Mouse (Mus musculus) v-Abl transformed pro-B cells (cell line): ENCODE measurements around the gene Gm10382.
"Not testable (repeated sequence)": the region's sequence is repeated elsewhere in the genome, so short reads cannot be mapped to it uniquely, and the experiment has no call there.

Source experiments
- in situ Hi-C, 2 experiments: fragments of 400-800 bp; cut with MboI; formaldehyde crosslinking; loops; one replicate each; pipeline ENCODE4 v1.15.1; 2025; ENCODE audit not compliant: unreplicated experiment in 2 of 2

Gm10382 gene

DNA sequence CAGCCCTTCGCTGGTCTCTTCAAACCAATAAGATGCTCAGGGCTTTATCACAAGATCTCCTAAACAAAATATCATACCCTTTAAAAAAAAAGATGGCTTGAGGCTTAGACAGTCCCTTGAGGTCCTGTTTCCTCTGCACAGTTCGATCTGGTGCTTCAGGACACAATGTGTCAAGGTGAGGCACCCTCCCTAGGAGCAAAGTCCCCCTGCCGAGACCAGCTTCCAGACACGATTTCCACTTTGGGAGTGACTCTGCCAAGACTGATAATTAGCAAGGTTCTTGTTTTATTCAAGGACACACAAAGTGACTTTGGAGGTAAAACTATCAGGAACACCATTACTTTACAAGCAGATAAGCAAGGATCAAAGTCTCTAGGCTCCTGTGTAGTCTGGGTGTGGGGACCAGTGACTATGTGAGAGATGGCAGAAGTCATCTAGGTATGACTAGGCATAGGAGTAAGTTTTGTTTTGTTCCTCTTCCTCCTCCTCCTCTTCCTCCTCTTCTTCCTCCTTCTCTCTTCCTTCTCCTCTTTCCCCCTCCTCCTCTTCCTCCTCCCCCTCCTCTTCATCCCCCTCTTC is 24.2 kb upstream of the Gm10382 start:
- in situ Hi-C loops, result loop anchor here (5.0 to 25.0 kb wide), 4 partner anchors 93 to 928 kb away; partner anchors contain the start of genes Kmt5a (in 1 of the 2) and Sbno1 (in 1 of the 2)

DNA sequence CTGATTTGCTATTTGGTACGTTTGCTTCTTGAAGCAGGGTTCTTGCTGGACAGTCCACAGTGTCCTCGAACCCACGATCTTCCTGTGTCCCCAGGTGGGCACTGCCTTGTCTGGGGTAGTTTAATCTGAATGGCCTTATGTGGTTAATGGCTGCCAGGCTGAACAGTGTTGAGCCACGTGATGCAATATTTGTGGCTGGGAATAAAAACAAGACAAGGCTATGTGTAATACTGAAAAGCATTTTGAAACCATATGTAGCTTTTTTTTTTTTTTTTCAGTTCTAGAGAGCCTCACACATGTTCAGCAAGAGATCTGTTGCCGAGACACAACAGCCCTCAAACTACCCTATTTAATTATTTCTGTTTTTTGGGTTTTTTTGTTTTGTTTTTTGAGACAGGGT is 21.0 kb upstream of the Gm10382 start:
- in situ Hi-C loops, result loop anchor here (5.0 to 25.0 kb wide), 3 partner anchors 96 to 931 kb away; partner anchors contain the start of genes Kmt5a (in 1 of the 2) and Sbno1 (in 1 of the 2)

DNA sequence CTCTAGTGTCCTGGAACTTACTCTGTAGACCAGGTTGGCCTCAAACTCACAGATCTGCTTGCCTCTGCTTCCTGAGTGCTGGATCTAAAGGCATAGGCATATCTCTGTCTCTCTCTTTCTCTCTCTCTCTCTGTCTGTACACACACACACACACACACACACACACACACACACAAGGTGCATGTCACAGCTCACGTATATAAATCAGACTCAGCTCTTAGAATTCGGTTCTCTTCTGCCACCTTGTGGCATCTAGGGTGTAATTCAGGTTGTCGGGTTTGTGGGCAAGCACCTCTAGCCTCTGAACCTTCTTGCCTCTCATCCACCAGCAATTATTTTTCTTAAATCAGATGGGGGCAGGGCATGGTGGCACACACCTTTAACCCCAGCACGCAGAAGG is 20.6 kb upstream of the Gm10382 start:
- in situ Hi-C loops, result loop anchor here (5.0 to 25.0 kb wide), 3 partner anchors 96 to 931 kb away; partner anchors contain the start of genes Kmt5a (in 1 of the 2) and Sbno1 (in 1 of the 2)

DNA sequence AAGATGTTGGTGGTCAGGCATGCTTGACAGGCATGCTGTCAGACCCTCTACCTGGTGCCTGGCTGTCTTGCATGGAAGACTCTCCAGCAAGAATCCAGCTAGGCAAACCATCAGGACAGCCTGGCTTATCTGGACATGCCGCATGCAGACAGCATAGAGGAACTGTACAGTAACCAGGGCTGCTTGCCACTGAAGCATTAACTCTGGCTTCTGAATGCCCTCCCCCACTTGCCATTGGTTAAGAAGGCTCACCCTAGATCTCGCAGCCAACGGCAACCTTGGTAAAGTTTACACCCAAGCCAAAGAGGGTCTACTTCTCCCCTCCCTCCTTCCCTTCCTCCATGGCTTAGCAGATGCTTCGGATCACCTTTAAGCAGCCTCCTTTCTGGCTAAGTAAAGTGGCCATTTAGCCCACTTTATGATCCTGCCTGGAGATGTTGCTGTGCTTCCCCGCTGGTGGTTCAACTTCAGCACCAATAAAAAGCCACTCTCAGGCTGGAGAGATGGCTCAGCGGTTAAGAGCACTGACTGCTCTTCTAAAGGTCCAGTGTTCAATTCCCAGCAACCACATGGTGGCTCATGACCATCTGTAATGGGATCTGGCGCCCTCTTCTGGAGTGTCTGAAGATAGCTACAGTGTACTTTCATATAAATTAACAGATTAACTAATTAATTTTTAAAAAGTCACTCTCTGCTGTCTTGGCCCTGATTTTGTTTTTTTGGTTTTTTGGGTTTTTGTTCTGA is 18.0 kb upstream of the Gm10382 start:
- in situ Hi-C loops, result loop anchor here in 1 of 2 experiments (25.0 kb wide), 1 partner anchor 934 kb away; the partner anchor contains the start of genes Kmt5a and Sbno1

DNA sequence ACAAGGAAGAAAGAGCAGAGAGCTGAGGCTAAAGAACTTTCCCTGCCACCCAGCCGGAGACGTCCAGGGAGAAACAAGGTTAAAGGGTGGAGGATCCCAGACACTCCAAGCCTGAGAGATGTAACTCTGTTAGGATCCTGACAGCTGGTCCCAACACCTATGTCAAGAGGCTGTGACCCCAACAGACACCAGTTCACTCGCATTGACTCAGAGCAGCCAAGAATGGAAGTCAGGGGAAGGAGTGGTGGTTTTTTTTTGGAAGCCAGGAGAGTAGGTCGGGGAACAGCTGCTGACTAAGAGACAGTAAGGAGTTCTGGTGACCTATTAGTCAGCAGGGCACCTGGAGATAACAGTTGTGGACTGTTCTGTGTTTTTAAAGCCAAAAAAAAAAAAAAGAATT is 17.1 kb upstream of the Gm10382 start:
- in situ Hi-C loops, result loop anchor here in 1 of 2 experiments (25.0 kb wide), 1 partner anchor 935 kb away; the partner anchor contains the start of genes Kmt5a and Sbno1

DNA sequence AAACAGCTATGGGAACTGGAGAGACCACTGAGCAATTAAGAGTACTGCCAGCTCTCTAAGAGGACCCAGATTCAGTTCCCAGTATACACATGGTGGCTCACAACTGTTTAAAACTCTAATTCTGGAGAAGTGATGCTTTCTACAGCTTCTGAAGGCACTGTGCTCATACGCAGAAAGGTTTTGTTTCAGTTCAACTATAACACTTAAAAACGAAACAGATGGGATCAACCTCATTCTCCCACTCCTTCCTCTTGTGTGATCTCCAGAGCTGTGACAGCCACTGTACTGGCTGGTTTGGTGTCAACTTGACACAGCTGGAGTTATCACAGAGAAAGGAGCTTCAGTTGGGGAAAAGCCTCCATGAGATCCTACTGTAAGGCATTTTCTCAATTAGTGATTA is 13.3 kb upstream of the Gm10382 start:
- in situ Hi-C loops, result loop anchor here in 1 of 2 experiments (5.0 kb wide), 1 partner anchor 106 kb away; no protein-coding TSS in a partner anchor

DNA sequence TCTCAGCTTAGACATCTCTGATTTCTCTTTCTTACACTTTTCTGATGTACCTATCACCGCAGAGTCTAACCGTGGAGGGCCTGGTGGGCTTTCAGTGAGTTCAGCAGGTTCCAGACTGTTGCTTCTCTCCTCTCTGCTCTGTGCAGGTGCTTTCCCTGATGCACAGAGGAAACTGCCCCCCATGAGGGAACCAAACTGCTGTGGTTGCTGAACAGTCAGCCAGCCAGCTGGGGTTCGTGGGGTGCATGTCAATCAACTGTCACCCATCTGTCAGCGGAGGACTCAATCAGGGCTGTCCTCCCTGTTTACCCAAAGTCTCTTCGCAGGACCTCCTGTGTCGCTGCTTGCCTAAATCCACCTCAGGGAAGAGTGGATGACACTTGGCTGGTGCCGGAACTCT is 11.9 kb upstream of the Gm10382 start:
- in situ Hi-C loops, result loop anchor here in 1 of 2 experiments (5.0 kb wide), 1 partner anchor 105 kb away; no protein-coding TSS in a partner anchor

DNA sequence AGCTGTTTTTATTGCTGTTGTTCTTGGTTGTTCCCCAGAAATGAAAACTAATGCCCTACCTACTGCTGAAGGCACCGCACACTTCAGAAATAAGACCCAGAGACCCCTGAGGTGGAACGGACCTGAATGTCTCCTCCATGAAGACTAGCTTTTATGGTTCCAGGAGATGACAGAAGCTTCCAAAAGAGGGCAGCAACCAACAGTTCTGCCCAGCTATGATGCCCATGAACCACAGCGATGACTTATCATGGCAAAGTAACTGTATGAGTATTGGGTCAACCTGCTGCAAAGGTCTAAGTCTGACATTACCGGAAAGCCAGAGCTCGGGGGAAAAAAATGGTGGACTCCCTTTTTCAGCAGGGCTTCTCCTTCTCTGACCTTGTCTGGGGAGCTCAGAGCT is 10.2 kb upstream of the Gm10382 start:
- in situ Hi-C loops, result loop anchor here in 1 of 2 experiments (5.0 kb wide), 1 partner anchor 103 kb away; no protein-coding TSS in a partner anchor

DNA sequence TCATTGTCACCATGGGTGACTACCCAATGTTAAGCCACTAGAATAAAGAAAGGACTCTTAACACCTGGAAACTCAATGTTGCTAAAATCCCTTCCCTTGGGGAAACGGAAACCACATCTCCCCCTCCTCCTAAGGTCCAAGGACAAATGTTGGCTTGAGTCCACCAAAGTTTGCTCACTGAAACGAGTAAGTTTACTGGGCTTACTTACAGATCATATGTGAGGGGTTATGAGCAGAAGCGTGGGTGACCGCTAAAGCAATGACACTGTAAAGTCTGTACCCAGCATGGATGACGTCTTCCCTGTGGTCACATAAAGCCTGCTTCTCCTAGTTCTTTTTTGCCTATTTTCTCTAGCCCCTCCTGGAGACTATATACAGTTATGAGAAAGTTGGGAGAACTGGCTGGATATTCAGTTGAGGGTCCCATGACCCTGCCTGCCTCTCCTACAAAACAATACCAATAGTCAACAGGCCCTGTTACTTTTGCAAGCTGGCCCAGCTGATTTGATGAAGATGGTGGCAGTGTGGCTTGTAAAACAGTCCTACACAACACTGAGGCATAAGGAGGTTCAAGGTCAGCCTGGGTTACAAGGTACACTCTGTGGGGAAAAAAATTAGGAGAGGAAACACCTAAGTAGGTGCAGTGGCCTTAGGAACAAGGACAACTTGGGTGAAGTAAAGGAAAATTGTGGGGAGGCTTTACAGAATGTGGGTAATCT is 7.0 kb upstream of the Gm10382 start:
- in situ Hi-C loops, result no loop called here

DNA sequence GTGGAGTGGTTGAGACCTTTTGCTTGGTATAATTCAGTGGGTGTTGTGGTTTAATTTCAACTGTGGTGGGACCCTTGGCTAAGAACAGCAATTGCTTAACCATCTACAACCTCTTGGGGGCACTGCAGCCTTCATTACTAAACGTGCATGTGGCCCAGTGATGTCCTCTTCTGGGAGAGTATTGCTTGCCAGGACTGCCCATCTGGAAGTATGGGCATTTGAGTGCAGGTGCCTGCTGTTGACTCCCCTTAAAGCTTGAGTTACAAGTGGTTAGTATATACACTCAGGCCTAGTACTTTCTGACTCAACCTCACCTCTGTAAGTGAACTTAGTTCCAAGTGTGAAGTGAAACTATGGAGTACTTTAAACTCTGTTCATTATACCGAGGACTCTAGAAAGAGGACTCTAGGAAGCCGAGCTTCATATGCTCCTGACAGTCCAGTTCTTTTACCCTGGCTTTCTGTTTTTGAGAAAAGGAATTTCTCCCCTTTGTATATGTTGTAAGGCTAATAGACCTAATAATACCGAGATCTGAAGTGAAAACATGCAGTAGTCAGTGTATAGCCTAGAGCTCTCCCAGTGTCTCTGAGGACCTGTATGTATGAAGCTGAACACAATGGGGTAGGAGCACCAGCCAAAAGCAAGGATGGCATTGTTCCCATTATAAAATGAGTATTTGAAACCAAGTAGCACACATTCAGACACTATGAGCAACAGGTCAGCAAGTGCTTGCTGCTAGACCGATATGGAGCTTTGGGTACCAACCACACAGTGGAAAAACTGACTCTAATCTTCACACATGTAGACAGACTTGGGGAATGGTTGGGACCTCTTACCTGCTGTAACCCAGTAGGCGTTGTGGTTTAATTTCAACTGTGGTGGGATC is 6.2 kb upstream of the Gm10382 start:
- in situ Hi-C loops, result no loop called here

DNA sequence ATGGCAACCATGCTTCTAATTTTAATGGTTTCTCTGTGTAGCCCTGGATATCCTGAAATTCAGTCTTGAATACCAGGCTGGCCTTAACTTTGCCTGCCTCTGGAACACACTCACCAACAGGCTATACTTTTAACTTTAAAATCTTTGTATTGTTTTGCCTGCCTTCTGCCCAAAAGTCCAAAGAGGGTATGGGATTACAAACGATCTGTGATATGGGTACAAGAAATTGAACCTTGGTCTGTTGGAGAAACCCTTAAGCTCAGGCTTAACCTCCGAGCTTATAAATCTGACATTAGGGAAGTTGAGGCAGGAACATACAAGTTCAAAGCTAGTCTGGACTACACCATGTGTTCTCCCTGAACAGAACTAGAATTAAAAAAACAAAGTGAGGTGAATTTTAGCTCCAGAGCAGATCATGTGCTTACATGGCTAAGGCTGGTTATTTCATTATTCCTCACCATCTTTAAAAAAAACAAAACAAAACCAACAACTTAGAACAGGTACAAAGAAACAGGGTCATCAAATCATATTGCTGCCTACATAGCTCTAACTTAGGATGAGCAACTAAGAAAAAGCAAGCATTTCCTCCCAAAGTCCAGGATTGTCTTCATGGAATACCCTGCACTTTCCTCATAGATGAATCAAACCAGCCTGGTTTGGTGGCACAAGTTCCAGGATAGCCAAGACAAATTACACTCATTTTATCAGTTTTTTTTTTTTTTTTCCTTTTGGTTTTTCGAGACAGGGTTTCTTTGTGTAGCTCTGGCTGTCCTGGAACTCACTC is 5.3 kb upstream of the Gm10382 start:
- in situ Hi-C loops, result no loop called here

DNA sequence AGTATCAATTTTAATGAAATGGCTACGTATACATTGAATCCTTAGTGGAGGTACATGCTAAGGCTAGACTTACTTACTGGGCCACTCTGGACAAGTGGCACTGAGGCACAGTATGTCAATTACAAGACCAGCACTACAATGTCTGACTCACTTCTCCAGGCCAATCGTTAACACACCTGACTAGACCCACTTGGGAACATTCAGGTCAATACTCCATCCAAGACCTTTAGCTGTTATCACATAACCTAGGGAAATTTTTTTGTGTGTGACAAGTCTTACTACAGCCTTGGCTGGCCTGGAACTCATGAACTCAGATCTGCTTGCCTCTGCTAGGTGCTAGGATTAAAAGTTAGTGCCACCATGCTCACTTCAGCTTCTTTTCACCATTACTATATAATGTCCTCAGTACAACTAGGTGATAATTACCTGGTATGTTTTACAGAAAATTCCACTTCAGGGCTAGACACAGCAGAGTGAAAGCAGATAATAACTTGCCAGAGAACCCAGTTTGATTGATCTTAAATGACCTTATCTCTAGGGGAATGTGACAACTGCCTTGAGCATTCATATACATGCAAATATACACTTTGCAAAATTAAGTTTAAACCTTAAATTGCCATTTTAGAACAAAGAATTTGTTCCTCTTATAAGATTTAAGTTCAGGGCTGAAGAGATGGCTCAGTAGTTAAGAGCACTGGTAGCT is 4.5 kb upstream of the Gm10382 start:
- in situ Hi-C loops, result no loop called here

DNA sequence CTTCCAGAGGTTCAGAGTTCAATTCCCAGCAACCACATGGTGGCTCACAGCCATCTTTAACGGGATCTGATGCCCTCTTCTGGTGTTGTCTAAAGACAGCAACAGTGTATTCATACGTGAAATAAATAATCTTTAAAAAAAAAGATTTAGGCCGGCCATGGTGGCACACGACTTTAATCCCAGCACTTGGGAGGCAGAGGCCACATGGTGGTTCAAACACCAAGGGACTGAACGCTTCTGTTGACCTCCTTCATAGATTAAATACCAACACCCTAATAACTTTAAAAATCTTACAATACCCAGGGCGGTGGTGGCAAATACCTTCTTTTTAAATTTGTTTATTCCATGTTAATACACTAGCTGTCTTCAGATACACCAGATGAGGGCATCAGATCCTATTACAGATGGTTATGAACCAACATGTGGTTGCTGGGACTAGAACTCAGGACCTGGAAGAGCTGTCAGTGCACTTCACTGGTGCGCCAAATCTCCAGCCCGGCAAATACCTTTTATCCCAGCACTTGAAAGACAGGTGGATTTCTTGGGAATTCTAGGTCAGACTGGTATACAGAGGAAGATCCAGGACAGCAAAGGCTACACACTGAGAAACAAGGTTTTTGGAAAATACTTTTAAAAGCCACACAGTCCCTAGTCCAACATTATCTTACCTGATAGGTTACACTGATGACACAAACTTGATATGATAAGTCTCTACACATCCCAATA is 3.7 kb upstream of the Gm10382 start:
- in situ Hi-C loops, result no loop called here

DNA sequence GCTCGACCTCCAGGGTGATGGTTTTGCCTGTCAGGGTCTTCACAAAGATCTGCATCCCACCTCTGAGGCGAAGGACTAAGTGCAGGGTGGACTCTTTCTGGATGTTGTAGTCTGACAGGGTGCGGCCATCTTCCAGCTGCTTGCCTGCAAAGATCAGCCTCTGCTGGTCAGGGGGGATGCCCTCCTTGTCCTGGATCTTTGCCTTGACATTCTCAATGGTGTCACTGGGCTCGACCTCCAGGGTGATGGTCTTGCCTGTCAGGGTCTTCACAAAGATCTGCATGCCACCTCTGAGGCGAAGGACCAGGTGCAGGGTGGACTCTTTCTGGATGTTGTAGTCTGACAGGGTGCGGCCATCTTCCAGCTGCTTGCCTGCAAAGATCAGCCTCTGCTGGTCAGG is 1.8 kb upstream of the Gm10382 start:
- in situ Hi-C loops, result not testable (repeated sequence)

DNA sequence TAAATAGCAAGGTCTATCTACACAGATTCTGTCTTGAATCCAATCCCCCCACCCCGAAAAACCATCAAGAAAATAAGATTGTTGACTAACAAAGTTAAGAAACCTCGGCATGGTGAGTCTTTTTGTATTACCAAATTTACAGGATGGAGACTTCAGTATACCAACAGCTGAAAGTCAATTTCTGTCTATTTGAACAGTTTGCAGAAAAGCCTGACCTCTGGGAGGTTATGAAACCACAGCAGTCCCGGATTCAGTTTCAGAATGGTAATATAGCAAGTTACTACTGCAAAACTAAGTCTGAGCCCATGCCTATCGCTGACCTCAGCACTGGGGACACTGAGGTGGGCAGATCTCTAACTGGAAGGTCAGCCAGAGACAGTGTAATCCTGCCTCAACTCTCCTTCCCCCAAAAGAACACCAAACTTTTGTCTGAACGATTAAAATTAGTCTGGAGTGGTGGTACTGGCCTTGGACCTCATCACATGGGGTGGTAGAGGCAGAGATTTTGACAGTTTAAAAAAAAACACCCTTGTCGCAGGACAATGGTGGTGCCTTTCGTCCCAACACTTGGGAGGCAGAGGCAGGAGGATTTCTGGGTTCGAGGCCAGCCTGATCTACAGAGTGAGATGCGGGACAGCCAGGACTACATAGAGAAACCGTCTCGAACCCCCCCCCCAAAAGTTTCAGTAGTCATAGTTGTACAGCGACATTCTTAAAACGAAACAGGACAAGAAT is 597 bp upstream of the Gm10382 start:
- in situ Hi-C loops, result no loop called here

DNA sequence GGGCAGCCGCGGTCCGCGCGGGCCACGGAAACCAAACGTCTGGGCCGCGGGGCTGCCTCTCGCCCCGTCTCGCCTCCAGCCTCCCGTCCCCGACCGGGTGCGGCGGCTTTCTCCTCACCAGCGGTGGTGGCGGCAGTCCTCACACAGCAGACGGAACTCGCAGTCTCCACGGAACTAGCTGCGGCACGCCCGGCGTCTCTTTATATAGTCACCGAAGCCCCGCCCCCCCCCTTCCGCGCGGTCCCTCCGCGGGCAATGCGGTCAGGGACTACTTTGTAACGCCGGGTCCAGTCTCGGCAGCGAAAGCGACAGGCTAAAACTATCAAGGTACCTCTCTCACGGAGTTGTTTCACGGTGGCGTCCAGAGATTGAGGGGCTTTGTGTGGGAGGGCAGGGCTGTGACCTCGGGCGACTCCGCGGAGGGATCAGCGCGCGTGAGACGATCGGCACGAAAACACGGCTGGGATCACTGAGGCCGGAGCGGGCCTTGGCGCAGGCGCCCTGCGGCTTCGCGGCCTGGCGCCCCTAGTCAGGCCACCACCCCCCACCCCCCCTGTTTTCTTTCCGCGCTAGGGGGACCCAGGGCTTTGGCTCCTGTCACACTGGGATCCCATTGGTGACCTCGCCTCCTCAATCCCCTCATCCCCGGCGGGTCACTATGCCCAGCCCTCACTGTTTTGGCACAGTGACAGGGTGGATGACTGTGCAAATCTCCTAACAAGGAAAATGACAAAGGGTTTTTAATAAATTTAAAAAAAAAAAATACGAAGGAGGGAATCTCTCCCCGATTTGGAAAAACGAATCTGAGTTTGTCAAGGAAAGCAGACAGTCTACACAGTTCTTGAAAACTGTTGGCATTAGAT is 688 bp downstream of the Gm10382 start, which contains the start of gene Ubc:
Ubc (minus strand) TSS at position 624 of the 863 bp plus-strand sequence.
- in situ Hi-C loops, result loop anchor here in 1 of 2 experiments (5.0 kb wide), 1 partner anchor 42 kb away; the partner anchor contains the start of gene Dhx37
